Mouse (Mus musculus) C2C12 (cell line): ENCODE measurements around the gene Mapk8ip1.

ENCODE experiments used
- CTCF ChIP-seq: IDR thresholded peaks from one replicate; pipeline ENCODE4 v1.5.1; 2011; ENCODE audit not compliant: control insufficient read depth, insufficient read depth, insufficient read length
- MYOD1 ChIP-seq: IDR thresholded peaks from one replicate; pipeline ENCODE4 v1.6.1; 2011; ENCODE audit warnings: low read depth; ENCODE audit not compliant: control insufficient read depth, insufficient read length

GRCm38 (mm10) chr2:92423702-92424461 lies 22.8 kb upstream of the Mapk8ip1 start:
- TF ChIP-seq CTCF (no peak), MYOD1 (no peak)
